Mouse (Mus musculus) forebrain, embryonic 10.5 days (tissue): ENCODE data around the gene Nanog. TPM values are rescaled to one million over a fixed set of nuclear protein-coding genes. Genes with fewer than 3 reads are reported as not detected.

Experiments
- DNase-seq: peaks from one replicate; pipeline ENCODE4 v3.0.0-alpha.2; 2017; ENCODE audit warnings: low spot score; ENCODE audit errors: extremely low spot score
- H3K27ac ChIP-seq: fragments of 300-500 bp; sonication (generic); 2 replicates; pipeline ENCODE4 v1.5.1; 2016; ENCODE audit warnings: mild to moderate bottlenecking
- H3K27me3 ChIP-seq: fragments of 300-500 bp; sonication (generic); 2 replicates; pipeline ENCODE4 v1.6.1; 2016; ENCODE audit warnings: mild to moderate bottlenecking; ENCODE audit not compliant: poor library complexity, severe bottlenecking
- H3K36me3 ChIP-seq: fragments of 300-500 bp; sonication (generic); replicated peaks from 2 replicates; pipeline ENCODE4 v1.6.1; 2016; ENCODE audit warnings: mild to moderate bottlenecking, moderate library complexity
- H3K4me1 ChIP-seq: fragments of 300-500 bp; sonication (generic); 2 replicates; pipeline ENCODE4 v1.6.1; 2016
- H3K4me3 ChIP-seq: fragments of 300-500 bp; sonication (generic); 2 replicates; pipeline ENCODE4 v1.5.1; 2016; ENCODE audit warnings: mild to moderate bottlenecking, moderate library complexity
- H3K9me3 ChIP-seq: fragments of 300-500 bp; sonication (generic); 2 replicates; pipeline ENCODE4 v1.6.1; 2016; ENCODE audit warnings: mild to moderate bottlenecking, moderate library complexity
- WGBS: fragments of 180-500 bp; shearing (Covaris S2); methylation state at CpG from one replicate; pipeline ENCODE4 v1.1.7; 2016; 5-methylcytosine and 5-hydroxymethylcytosine counted together
- polyA plus RNA-seq: library from polyadenylated mRNA; unstranded; fragments of >200 nt; fragmentation: Nextera tagmentation; extraction: Ambion mirVana; gene quantifications from 2 replicates; pipeline ENCODE4 v1.2.1, GENCODE M21; 2016

Gene Nanog
- polyA plus RNA-seq, result 0.15 and 0.47 TPM in 2 replicates

DNA sequence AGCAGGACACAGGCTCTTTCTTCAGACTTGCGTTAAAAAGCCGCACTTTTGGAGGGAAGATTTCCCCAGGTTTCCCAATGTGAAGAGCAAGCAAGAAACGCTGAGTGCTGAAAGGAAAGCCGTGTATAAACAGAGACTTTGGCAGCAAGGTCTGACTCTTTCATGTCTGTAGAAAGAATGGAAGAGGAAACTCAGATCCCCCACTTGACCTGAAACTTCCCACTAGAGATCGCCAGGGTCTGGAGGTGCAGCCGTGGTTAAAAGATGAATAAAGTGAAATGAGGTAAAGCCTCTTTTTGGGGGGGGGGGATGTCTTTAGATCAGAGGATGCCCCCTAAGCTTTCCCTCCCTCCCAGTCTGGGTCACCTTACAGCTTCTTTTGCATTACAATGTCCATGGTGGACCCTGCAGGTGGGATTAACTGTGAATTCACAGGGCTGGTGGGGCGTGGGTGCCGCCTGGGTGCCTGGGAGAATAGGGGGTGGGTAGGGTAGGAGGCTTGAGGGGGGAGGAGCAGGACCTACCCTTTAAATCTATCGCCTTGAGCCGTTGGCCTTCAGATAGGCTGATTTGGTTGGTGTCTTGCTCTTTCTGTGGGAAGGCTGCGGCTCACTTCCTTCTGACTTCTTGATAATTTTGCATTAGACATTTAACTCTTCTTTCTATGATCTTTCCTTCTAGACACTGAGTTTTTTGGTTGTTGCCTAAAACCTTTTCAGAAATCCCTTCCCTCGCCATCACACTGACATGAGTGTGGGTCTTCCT lies at the start of gene Nanog:
Gene Nanog (plus strand): TSS at position 454 of the 765 bp plus-strand sequence.
- no peak for DNase-seq
- 16% methylated on average over 12 of the region's 12 CpGs for WGBS
- Histone ChIP-seq H3K27me3 (peaks cover 34% of the 10 kb centered on the region), H3K36me3 (no peaks in the 10 kb centered on the region), H3K27ac (no peak within 1 kb of the TSS), H3K4me1 (peaks cover 18% of the 10 kb centered on the region), H3K9me3 (no peaks in the 10 kb centered on the region), H3K4me3 (no peak within 1 kb of the TSS)

DNA sequence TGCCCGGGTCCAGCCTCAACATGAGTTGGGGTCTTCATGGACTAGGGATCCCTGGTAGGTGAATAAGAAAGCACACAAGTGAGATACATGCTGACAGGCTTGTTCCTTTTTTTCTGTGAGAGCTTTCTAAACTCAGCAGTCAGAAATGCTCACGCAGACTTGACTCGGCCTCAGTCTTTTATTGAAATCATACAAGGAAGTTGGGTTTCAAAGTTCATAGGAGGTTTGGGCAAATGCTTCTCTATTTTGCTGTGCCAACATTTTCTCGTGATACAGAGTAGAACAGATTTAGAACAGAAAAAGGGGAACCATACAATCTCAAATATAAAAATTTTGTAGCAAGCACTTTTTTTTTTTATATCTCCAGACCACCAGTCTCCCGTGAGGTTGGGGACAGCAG lies 49.7 kb upstream of the Nanog start:
- no peak overlapping the region for H3K4me3 ChIP-seq
- WGBS, result 87% methylated on average over 5 of the region's 5 CpGs

DNA sequence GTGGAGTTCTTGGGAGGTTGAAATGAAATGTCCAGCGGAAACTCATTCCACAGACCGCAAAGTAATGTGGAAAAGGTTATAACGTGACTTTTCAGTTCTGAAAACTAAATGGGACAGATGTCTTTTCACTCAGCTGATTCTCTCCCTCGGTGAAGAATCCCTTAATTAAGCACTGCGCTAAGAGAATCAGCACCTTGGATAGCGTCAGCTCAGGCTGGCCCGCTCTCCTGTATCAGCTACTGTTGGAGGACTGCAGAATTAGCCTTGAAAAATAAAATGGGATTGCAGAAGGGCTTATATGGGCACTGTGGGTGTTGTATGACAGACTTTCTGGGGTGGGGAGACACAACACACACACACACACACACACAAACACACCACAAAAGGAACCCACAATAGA lies 47.7 kb upstream of the Nanog start:
- peaks cover 41% of the 10 kb centered on the region for H3K27me3 ChIP-seq
- H3K36me3 ChIP-seq, result no peaks in the 10 kb centered on the region
- WGBS, result 17% methylated on average over 7 of the region's 7 CpGs
- no peak for DNase-seq
- H3K4me3 ChIP-seq, result no peak overlapping the region
- H3K9me3 ChIP-seq, result no peaks in the 10 kb centered on the region
- peaks cover 27% of the 10 kb centered on the region for H3K4me1 ChIP-seq
- H3K27ac ChIP-seq, result no peak overlapping the region

More for the DNA sequence above, 49.7 kb upstream of the Nanog start:
- Histone ChIP-seq H3K27me3 (peaks cover 26% of the 10 kb centered on the region), H3K4me1 (peaks cover 15% of the 10 kb centered on the region), H3K27ac (no peak overlapping the region), H3K9me3 (no peaks in the 10 kb centered on the region), H3K36me3 (no peaks in the 10 kb centered on the region)
- DNase-seq, result no peak

DNA sequence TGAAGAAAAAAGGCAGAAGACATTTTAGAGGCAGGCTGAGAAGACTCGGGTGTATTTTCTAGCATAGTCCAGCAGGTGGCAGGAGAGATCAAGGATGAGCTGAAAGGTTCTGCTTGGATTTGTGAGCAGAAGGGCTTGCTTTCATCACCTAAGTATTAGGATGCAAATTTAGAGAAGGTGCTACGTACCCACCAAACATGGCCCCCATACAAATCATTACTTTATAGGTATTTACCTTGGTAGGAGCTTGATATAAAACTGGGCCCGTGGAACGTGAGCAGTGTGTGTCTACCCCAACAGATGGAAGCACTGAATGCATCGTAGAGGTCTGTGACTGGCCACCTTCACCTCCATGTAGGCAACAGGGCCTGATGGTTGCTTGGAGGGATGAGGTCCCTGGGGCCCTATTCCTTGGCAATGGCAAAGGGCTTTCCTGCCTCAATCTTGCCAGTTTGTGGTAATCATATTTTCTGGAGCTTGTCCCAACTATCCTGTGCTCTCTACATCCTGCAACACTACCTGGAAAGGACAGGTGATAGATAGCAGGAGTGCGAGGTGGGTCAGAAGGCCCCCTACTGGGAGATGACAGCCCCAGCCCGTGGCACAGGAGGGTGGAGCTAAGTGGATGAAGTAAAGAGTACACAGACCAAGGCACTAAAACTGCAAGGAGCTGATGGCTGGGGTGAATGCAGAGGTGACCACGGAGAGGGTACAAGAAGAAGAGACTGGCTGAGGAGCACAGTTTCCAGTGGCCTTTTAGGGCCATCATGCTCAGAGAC lies 46.5 kb upstream of the Nanog start:
- WGBS, result 43% methylated on average over 8 of the region's 8 CpGs
- H3K9me3 ChIP-seq, result no peaks in the 10 kb centered on the region

DNA sequence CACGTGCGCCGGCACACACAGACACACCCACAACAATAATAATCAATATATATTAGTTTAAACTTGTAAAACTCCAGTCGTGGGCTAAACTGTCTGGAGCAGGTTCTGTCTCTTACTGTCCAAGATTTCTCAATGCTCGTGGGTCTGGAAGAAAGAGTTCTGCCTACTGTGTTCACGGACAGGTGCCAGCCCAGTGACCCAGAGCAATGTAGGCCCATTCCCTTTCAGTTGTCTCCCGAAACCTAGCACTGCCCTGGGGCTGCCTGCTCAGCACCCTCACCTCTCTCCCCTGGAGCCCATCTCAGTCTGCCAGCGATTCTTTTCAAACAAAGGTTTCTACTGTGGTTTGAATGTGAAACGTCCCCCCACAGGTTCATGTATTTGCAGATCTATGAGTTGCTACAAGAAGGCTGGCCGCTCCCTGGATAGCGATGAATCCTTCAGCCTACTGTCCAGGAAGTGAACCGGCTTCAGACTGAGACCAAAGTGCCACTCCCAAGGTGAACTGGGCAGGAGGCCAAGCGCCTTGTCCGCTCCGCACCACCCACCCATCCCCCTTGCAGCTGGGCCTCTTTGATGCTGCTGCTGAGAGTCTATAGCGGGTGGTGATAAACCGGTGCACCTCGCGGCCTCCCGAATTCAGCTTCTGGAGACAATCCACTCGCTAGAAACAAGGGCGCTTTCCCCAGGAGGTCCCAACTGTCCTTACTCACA lies 44.6 kb upstream of the Nanog start:
- no peak for DNase-seq
- Histone ChIP-seq H3K4me3 (no peak overlapping the region), H3K27me3 (peaks cover 44% of the 10 kb centered on the region), H3K4me1 (peaks cover 15% of the 10 kb centered on the region), H3K27ac (no peak overlapping the region), H3K36me3 (no peaks in the 10 kb centered on the region), H3K9me3 (no peaks in the 10 kb centered on the region)
- WGBS, result 36% methylated on average over 22 of the region's 22 CpGs

More for the DNA sequence above, 46.5 kb upstream of the Nanog start:
- no peak overlapping the region for H3K4me3 ChIP-seq
- H3K4me1 ChIP-seq, result peaks cover 16% of the 10 kb centered on the region
- no peaks in the 10 kb centered on the region for H3K36me3 ChIP-seq
- peak; percentile 50 for DNase-seq
- peaks cover 44% of the 10 kb centered on the region for H3K27me3 ChIP-seq
- no peak overlapping the region for H3K27ac ChIP-seq

DNA sequence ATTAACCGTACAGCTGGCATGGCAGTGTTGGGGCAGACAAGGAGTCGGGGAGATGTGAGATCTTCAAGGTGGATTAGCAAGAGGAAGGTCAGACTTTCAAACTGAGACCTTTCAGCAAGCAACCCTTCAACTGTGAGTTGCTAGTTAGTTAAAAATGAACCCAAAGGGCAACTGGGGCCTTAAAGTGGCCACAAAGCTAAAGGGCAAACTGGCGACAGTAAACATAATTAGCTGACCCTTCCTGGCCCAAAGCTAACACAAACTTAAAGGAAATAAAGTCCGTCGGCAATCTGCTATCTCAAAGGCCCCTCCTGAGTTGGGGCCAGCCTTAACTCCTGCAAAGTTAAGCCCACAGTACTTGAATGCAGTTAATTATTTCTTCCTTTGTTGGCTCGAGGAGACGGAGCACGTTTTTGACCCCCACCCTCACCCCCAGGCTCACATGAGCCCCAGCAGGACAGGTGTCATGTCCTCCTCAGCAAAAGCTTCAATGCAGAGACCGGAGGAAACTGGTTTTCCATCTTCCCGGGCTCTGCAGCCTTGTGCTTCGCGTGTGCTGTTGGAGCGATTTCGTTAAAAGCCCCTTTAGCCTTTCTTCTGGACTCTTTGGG lies 43.6 kb upstream of the Nanog start:
- DNase-seq, result no peak
- no peaks in the 10 kb centered on the region for H3K36me3 ChIP-seq
- H3K27ac ChIP-seq, result no peak overlapping the region
- no peaks in the 10 kb centered on the region for H3K9me3 ChIP-seq
- H3K27me3 ChIP-seq, result peaks cover 43% of the 10 kb centered on the region
- H3K4me1 ChIP-seq, result peaks cover 15% of the 10 kb centered on the region
- 27% methylated on average over 14 of the region's 14 CpGs for WGBS
- H3K4me3 ChIP-seq, result no peak overlapping the region

DNA sequence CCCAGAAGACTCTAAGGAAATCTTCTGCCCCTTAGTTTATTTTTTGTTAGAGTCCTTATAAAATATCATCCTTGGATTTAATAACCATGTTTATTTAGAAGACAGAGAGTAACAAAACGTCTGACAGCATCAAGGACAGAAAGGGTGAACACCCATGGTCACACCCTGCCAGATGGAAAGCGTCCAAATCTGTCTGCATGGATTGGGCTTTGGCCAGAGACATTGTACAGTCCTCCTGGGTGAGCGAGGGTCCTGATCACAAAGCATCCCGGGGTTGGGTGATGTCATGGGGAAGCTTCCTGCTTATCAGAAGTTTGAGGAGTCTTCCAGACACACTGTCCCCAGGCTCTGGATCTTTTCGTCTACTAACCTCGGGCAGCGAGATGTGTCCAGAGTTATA lies 41.4 kb upstream of the Nanog start:
- peaks cover 24% of the 10 kb centered on the region for H3K4me1 ChIP-seq
- H3K36me3 ChIP-seq, result no peaks in the 10 kb centered on the region
- peaks cover 40% of the 10 kb centered on the region for H3K27me3 ChIP-seq
- H3K4me3 ChIP-seq, result no peak overlapping the region
- 85% methylated on average over 7 of the region's 7 CpGs for WGBS
- no peak for DNase-seq
- no peak overlapping the region for H3K27ac ChIP-seq
- H3K9me3 ChIP-seq, result no peaks in the 10 kb centered on the region

DNA sequence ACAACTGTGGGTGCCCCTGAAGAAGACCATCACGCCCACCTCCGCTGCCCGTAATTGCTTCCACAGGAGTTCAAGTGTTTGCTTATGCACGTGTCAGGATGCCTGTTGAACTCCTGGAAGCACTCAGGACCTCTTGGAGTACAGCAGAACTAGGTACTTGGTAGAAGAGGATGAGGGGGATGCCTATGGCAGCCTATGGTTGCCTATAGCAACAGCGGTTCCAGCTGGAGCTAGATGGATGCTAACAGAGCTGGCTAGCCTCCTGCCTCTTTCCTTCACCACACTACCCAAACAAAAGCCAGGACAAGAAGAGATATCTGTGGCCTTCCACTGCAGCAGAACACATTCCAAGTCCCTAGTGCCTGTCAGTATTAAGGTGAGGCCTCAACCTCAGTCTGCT lies 39.6 kb upstream of the Nanog start:
- H3K4me3 ChIP-seq, result no peak overlapping the region
- peaks cover 22% of the 10 kb centered on the region for H3K4me1 ChIP-seq
- no peak overlapping the region for H3K27ac ChIP-seq
- peaks cover 22% of the 10 kb centered on the region for H3K27me3 ChIP-seq
- DNase-seq, result no peak
- H3K9me3 ChIP-seq, result no peaks in the 10 kb centered on the region
- H3K36me3 ChIP-seq, result no peaks in the 10 kb centered on the region
- 83% methylated on average over 5 of the region's 5 CpGs for WGBS

DNA sequence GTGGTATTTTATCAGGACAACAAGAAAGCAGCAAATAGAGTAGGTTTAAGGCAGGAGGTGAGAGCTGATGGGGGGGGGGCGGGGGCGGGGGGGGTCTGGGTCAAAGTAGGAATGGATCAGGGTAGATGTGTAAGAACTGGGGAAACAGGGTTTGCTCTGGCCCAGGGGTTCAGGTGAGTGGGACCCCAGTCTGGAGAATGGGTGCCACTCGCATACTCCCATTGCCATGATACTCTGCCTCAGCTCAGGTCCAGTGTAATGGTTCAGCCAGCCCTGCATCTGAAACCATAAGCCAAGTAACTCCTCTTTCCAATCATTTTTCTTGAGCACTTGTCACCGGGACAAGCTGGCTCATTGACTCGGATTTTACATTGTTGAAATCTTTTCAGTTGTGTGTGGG lies 38.5 kb upstream of the Nanog start:
- no peaks in the 10 kb centered on the region for H3K36me3 ChIP-seq
- peaks cover 11% of the 10 kb centered on the region for H3K27me3 ChIP-seq
- H3K4me3 ChIP-seq, result no peak overlapping the region
- DNase-seq, result no peak
- WGBS, result 82% methylated on average over 5 of the region's 5 CpGs
- H3K9me3 ChIP-seq, result no peaks in the 10 kb centered on the region
- peaks cover 11% of the 10 kb centered on the region for H3K4me1 ChIP-seq
- H3K27ac ChIP-seq, result no peak overlapping the region

DNA sequence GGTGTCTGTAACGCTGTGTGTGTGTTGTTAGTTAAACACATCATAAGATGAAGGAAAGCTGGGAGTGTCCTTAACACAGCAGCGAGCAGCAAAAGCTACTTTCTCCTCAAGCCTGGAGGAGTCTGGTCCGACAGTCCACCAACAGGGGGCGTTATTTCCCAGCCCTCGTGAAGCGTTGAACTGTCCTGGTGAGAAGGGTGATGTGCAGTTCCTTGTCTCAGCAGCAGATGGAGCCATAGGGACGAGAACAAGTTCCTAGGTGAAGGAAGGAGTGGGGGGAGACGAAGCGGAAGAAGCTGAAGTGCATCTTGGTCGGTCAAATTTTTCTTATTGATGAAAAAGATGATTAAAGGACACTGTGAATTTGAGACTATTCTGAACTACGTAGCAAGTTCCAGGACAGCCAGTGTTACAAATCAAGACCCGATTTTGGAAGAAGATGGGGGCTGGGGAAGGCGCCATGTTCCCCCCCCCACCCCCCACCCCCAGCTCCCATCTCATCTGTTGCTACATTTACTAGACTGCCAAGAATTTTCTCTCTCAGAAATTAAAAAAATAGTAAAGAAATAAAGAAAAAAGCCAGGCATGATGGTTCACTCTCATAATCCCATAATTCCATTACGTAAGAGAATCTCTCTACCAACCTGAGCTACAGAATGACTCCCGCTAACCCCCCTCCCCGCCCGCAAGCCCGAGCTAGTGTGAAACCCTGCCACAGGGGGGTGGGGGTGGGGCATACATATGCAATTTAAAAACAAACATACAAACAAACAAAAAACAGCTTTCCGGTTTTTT lies 37.7 kb upstream of the Nanog start:
- Histone ChIP-seq H3K4me1 (peaks cover 9% of the 10 kb centered on the region), H3K4me3 (peak overlapping the region; percentile 53), H3K27ac (peak overlapping the region; percentile 80), H3K36me3 (no peaks in the 10 kb centered on the region), H3K27me3 (peaks cover 3% of the 10 kb centered on the region), H3K9me3 (no peaks in the 10 kb centered on the region)
- peak; percentile 94 for DNase-seq
- whole genome bisulfite sequencing, result 9% methylated on average over 19 of the region's 19 CpGs

DNA sequence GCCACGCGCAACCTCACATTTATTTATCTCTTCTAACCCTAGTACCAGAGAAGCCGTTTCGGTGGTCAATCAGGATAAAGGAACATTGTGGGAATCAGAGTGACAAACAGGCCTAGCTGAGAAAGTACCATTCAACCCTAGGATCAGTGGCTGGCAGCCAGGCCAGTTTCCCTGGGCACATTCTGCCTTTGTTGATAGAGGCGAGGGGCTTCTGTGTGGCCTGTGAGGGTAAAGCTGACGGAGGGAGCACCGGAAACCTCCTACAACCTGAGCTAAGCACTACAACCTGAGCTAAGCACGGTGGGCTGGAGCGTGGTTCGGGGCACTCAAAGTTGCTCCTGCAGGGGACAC lies 37.1 kb upstream of the Nanog start:
- 28% methylated on average over 10 of the region's 10 CpGs for WGBS
- Histone ChIP-seq H3K27ac (peak overlapping the region; percentile 80), H3K4me3 (peak overlapping the region; percentile 53), H3K36me3 (no peaks in the 10 kb centered on the region), H3K4me1 (peaks cover 9% of the 10 kb centered on the region), H3K27me3 (no peaks in the 10 kb centered on the region), H3K9me3 (no peaks in the 10 kb centered on the region)
- no peak for DNase-seq

DNA sequence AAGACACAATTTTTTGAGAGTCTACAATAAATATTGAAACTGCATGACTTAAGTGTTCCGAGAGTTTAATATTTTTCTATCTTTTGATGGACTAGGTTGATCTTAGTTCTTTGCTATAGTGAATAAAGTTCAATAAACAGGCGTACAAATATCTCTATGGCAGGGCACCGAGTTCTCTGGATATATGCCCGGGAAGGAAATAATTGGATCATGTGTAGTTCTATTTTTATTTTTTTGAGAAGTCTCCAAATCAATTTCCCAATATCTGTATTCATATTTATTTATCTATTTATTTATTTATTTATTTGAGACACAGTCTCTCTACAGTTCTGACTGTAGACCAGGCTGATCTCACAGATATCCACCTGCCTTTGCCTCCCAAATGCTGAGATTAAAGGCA lies 36.4 kb upstream of the Nanog start:
- Histone ChIP-seq H3K36me3 (no peaks in the 10 kb centered on the region), H3K27me3 (no peaks in the 10 kb centered on the region), H3K4me3 (no peak overlapping the region), H3K9me3 (no peaks in the 10 kb centered on the region), H3K27ac (no peak overlapping the region), H3K4me1 (peaks cover 9% of the 10 kb centered on the region)
- DNase-seq, result no peak
- 90% methylated on average over 4 of the region's 4 CpGs for WGBS
